Comparison of ENCODE assay signal across 9 mouse cellular contexts in the genomic region with DNA sequence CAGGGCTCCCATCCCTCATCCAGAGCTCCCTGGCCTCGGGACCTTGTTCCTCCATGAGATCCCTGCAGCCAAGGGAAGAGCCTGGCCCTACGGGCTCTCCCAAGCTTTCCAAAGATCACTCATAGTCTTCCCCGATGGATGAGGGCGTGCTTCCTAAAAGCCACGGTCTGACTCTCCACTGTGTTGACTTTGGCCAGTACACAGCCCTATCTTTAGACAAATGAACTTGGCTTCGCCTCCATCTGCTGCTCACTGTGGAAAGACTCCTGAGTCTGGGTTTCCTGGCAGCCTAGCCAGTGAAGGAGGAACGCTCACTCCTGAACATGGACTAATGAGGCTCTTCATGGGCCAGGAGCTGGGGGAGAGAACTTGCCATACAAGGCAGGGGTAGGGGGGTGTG.
DNase-seq lines count a peak whose midpoint lies in the region; ATAC-seq and TF ChIP-seq lines count a peak whose summit lies in the region.
"Had no signal": no experiment of that assay in that cellular context is flagged by ENCODE, and none has a peak within 500 bp of the region (broad histone marks: within the 10 kb centered on the region; RNA-seq: fewer than 3 reads in every experiment).

No protein-coding gene starts in this region.

- 83% methylated on average over 7 of the region's 7 CpGs for WGBS in limb, embryonic 13.5 days
- 93% methylated on average over 7 of the region's 7 CpGs for WGBS in limb, embryonic 10.5 days
- 95% methylated on average over 7 of the region's 7 CpGs for WGBS in forebrain, embryonic 10.5 days

- no peaks in the 10 kb centered on the region for H3K9me3 ChIP-seq in limb, embryonic 13.5 days
- H3K9me3 ChIP-seq in limb, embryonic 10.5 days (replicated peaks), result no peaks in the 10 kb centered on the region
- H3K9me3 ChIP-seq in forebrain, embryonic 10.5 days, result no peaks in the 10 kb centered on the region
- H3K9me3 ChIP-seq: megakaryocyte, embryonic 14.5 days had no signal

- H3K27ac ChIP-seq in limb, embryonic 13.5 days, result no peak overlapping the region; the same call in 1 of the 2 replicates
- H3K27ac ChIP-seq in limb, embryonic 10.5 days, result no peak overlapping the region
- H3K27ac ChIP-seq in gastrocnemius, adult 2 months, result no peak overlapping the region
- no peak overlapping the region for H3K27ac ChIP-seq in forebrain, embryonic 10.5 days

- H3K27me3 ChIP-seq in limb, embryonic 13.5 days, result no peaks in the 10 kb centered on the region
- no peaks in the 10 kb centered on the region for H3K27me3 ChIP-seq in limb, embryonic 10.5 days (ENCODE audit: low read depth, poor library complexity, severe bottlenecking)
- H3K27me3 ChIP-seq in forebrain, embryonic 10.5 days (ENCODE audit: poor library complexity, severe bottlenecking), result no peaks in the 10 kb centered on the region

- H3K4me1 ChIP-seq in limb, embryonic 13.5 days, result peaks cover 3% of the 10 kb centered on the region; the same call in 1 of the 2 replicates
- no peaks in the 10 kb centered on the region for H3K4me1 ChIP-seq in limb, embryonic 10.5 days
- H3K4me1 ChIP-seq in forebrain, embryonic 10.5 days, result no peaks in the 10 kb centered on the region; the same call in 1 of the 2 replicates
- H3K4me1 ChIP-seq: megakaryocyte, embryonic 14.5 days had no signal

- no peak for DNase-seq in limb, embryonic 10.5 days (ENCODE audit: low spot score)
- DNase-seq in gastrocnemius, adult 2 months, result peak; percentile 53
- peak; percentile 37 for DNase-seq in kidney, adult 9 months
- DNase-seq in skeletal muscle tissue, adult 2 months (ENCODE audit: low read depth, low spot score), result peak; percentile 55
- no peak for DNase-seq in T-cell, adult 2 months (ENCODE audit: low spot score)
- no peak for DNase-seq in forebrain, embryonic 10.5 days (ENCODE audit: extremely low spot score, low spot score)
- DNase-seq in spleen, postnatal 10 days (ENCODE audit: low spot score in 2 of 2), result no peak

- intact Hi-C loops in gastrocnemius, adult 2 months (cut with DNase I), result no loop called here

- no peak for TF ChIP-seq CTCF in gastrocnemius, adult 2 months (IDR thresholded peaks at IDR 0.05)

- H3K4me2 ChIP-seq in limb, embryonic 13.5 days (replicated peaks), result no peak overlapping the region

- H3K4me3 ChIP-seq in limb, embryonic 13.5 days, result no peak overlapping the region
- H3K4me3 ChIP-seq in limb, embryonic 10.5 days, result no peak overlapping the region
- no peak overlapping the region for H3K4me3 ChIP-seq in gastrocnemius, adult 2 months
- H3K4me3 ChIP-seq in forebrain, embryonic 10.5 days, result no peak overlapping the region
- H3K4me3 ChIP-seq: megakaryocyte, embryonic 14.5 days had no signal

- 0 out of 2 replicates have a peak, but pooled peaks have one; percentile 24 for ATAC-seq in limb, embryonic 13.5 days (ENCODE audit: low FRiP score, low read depth)

- H3K9ac ChIP-seq in limb, embryonic 13.5 days, result no peak overlapping the region

- peaks cover 87% of the 10 kb centered on the region for H3K36me3 ChIP-seq in limb, embryonic 13.5 days
- H3K36me3 ChIP-seq in limb, embryonic 10.5 days, result peaks cover 51% of the 10 kb centered on the region
- H3K36me3 ChIP-seq in forebrain, embryonic 10.5 days (replicated peaks), result peaks cover 3% of the 10 kb centered on the region

Comparison
In these comparisons a context has a peak if more than half of its experiments do, and no peak if none do; other contexts are left out.
1. DNase-seq: peak in gastrocnemius, adult 2 months (single experiment), kidney, adult 9 months (single experiment) and skeletal muscle tissue, adult 2 months (single experiment); none in limb, embryonic 10.5 days (single experiment), T-cell, adult 2 months (single experiment), forebrain, embryonic 10.5 days (single experiment) and spleen, postnatal 10 days (0 of 2).